Mouse (Mus musculus): ENCODE measurements at regions not wholly inside any gene's neighbourhood (a gene's known extent, or its start where the extent isn't known, plus 50 kb on each side); places are given as distances from the start of the nearest gene placed in this dataset.

DNA sequence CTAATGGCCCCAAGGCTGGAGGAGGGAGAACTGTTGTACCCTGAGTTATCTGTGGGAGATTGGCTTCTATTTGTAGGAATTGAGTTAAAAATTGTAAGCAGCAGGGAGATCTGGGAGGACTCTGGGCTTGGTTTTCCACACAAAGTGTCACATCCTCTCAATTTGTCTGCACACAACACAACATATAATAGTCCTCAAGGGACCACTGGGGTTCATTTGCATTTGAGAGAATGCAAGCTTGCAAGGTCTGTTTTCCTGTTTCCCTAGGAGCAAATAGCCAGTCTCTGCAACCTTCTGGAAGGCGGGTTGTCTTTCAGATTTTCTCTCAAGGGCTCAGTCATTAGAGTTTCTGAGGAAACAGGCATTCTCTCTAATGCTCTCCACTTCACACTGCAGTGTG, 79.8 kb upstream of the Pld5 start:
- Histone ChIP-seq H3K27ac (no peak overlapping the region), H3K36me3 (no peaks in the 10 kb centered on the region), H3K9ac (no peak overlapping the region), H3K4me1 (peaks cover 6% of the 10 kb centered on the region), H3K4me3 (no peak overlapping the region), H3K27me3 (replicated peaks) (no peaks in the 10 kb centered on the region), H3K9me3 (no peaks in the 10 kb centered on the region), H3K4me2 (replicated peaks) (peak overlapping the region; percentile 32; the same call in 1 of the 2 replicates)
- ATAC-seq (ENCODE audit: low FRiP score, low read depth), result peak; percentile 17; the same call in 1 of the 2 replicates
- 56% methylated on average over 1 of the region's 1 CpGs for WGBS

DNA sequence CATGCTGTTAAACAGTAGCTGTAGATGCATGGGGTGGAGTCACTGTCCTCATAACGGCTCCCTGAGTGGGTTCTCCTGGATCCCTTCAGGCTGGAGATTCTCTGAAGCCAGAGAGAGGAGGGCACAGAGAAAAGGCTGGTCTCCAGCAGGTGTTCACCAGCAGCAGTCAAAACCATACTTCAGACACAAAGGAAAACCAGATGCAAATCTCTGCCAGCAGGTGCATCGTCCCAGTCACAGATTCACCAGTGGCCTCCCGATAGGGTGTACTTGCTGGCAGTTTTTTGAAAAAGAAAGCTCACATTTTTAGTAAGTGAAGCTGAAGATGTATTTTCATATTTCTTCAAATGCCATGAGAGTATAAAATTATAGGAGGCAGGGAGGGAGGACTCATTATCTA, 77.6 kb upstream of the Pld5 start:
- Histone ChIP-seq H3K4me3 (no peak overlapping the region), H3K4me1 (peaks cover 6% of the 10 kb centered on the region; the same call in 1 of the 2 replicates), H3K9me3 (no peaks in the 10 kb centered on the region), H3K27me3 (replicated peaks) (no peaks in the 10 kb centered on the region), H3K4me2 (replicated peaks) (no peak overlapping the region), H3K36me3 (no peaks in the 10 kb centered on the region), H3K27ac (no peak overlapping the region), H3K9ac (no peak overlapping the region)
- no peak for ATAC-seq (ENCODE audit: low FRiP score, low read depth)
- 75% methylated on average over 3 of the region's 3 CpGs for WGBS

DNA sequence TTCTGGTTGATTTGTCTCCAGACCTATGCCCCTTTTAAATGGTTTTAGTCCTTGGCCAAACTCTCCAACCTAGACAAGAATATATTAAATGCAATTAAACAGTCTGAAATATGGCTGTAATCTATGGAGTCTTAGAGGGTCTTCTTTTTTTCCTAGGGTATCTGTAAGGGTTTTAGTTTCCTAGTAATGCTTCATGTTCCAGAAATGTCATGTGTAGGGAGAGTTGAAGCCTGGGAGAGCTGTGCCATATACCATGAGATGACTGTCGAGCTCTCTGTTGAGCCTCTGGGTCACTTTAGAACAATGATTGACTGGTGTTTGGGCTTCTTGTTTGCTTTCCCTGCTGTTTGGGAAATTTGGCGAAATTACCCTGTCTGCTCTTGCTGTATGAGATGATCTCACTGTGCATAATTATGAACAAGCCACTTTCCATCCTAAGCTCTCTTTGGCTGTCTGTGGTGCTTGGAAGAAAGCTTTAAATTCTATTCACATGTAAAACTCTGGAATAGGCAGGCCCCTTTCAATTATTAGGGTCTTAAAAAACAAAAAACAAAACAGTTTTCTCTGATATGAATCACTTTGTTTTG, 74.9 kb upstream of the Pld5 start:
- no peak for ATAC-seq (ENCODE audit: low FRiP score, low read depth)
- H3K4me3 ChIP-seq, result no peak overlapping the region
- no peak overlapping the region for H3K27ac ChIP-seq
- no peaks in the 10 kb centered on the region for H3K9me3 ChIP-seq
- H3K27me3 ChIP-seq (replicated peaks), result no peaks in the 10 kb centered on the region
- peaks cover under 1% of the 10 kb centered on the region; the same call in 1 of the 2 replicates for H3K4me1 ChIP-seq
- 64% methylated on average over 2 of the region's 2 CpGs for WGBS
- no peak overlapping the region for H3K9ac ChIP-seq
- H3K4me2 ChIP-seq (replicated peaks), result no peak overlapping the region
- H3K36me3 ChIP-seq, result no peaks in the 10 kb centered on the region

DNA sequence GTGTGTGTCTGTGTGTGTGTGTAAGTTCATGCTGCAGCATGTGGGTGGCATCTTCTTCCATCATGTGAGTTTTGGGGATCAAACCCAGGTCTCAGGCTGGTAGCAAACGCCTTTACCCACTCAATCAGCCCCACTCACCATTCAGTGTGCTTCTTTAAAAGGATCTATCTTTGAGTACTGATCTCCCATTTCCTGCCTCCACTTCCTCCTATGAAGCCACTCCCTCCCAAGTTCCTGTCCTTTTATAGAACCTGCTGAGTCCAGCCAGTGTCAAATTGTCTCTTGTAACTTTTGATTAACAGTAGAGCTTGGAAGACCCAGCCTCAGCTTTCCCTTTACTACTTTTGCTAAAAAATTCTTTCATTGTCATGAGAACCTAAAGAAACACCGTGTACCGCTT, 73.0 kb upstream of the Pld5 start:
- no peak overlapping the region for H3K27ac ChIP-seq
- no peaks in the 10 kb centered on the region for H3K9me3 ChIP-seq
- 84% methylated on average over 3 of the region's 3 CpGs for WGBS
- H3K36me3 ChIP-seq, result no peaks in the 10 kb centered on the region
- no peak overlapping the region for H3K9ac ChIP-seq
- no peak overlapping the region for H3K4me3 ChIP-seq
- no peaks in the 10 kb centered on the region for H3K27me3 ChIP-seq (replicated peaks)
- H3K4me1 ChIP-seq, result no peaks in the 10 kb centered on the region
- H3K4me2 ChIP-seq (replicated peaks), result no peak overlapping the region
- ATAC-seq (ENCODE audit: low FRiP score, low read depth), result no peak

DNA sequence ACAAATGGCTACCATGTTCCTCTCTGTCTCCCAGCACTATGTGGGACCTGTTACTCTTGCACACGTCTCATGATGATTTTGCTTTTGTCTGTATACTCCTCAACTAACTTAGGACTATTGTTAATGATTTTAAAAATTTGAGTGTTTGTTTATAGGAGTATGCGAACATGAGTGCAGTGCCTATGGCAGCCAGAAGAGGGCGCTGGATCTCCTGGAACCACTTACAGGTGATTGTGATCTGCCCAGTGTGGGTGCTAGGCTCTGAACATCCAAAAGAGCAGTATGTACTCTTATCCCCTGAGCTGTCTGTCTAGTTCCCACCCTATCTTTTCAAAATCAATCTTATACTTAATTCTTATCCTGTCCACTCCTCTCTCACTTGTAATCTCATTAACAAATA, 56.2 kb upstream of the Pld5 start:
- Histone ChIP-seq H3K4me1 (no peaks in the 10 kb centered on the region), H3K4me2 (replicated peaks) (no peak overlapping the region), H3K4me3 (no peak overlapping the region), H3K36me3 (no peaks in the 10 kb centered on the region), H3K27ac (no peak overlapping the region), H3K9ac (no peak overlapping the region), H3K9me3 (no peaks in the 10 kb centered on the region), H3K27me3 (replicated peaks) (no peaks in the 10 kb centered on the region)
- WGBS, result 70% methylated on average over 3 of the region's 3 CpGs
- ATAC-seq (ENCODE audit: low FRiP score, low read depth), result no peak

Measured in neural tube, embryonic 12.5 days (tissue).